Mouse (Mus musculus) heart, postnatal 14 days (tissue): ENCODE measurements around the gene Auts2. TPM values are rescaled to one million over a fixed set of nuclear protein-coding genes. Genes with fewer than 3 reads are reported as not detected.

Source experiments
- DNase-seq, 2 experiments: peaks; one replicate each; pipeline ENCODE4 v3.0.0; 2021 to 2022
- intact Hi-C: fragments of 180-260 bp; cut with DNase I; formaldehyde crosslinking; loops from one replicate; pipeline ENCODE4 v1.15.1; 2025
- total RNA-seq, 2 experiments: library from RNA; stranded (reverse); gene quantifications; 2 replicates each; pipeline ENCODE4 v1.2.3; 2021

Gene Auts2
- total RNA-seq, 2 experiments from 2014 or later, result 43.1 to 47.3 TPM

GRCm38 (mm10) chr5:132408892-132409575, 134.1 kb downstream of the Auts2 start:
- no peak for DNase-seq
- intact Hi-C loops, result no loop called here

GRCm38 (mm10) chr5:132400556-132400955, 142.6 kb downstream of the Auts2 start:
- intact Hi-C loops, result no loop called here
- peak in 1 of 2 experiments; percentile 7 for DNase-seq

- DNase-seq, result no peak
- intact Hi-C loops, result no loop called here
Measured at GRCm38 (mm10) chr5:132399486-132399885, 143.7 kb downstream of the Auts2 start.

- no peak for DNase-seq
- intact Hi-C loops, result no loop called here
Measured at GRCm38 (mm10) chr5:132395922-132396321, 147.2 kb downstream of the Auts2 start.

GRCm38 (mm10) chr5:132394800-132395575, 148.2 kb downstream of the Auts2 start:
- intact Hi-C loops, result no loop called here
- DNase-seq, result peak in 1 of 2 experiments; percentile 32

GRCm38 (mm10) chr5:132391831-132392763, 151.0 kb downstream of the Auts2 start:
- DNase-seq, result no peak
- intact Hi-C loops, result no loop called here

- DNase-seq, result no peak
- intact Hi-C loops, result no loop called here
Measured at GRCm38 (mm10) chr5:132388746-132389145, 154.4 kb downstream of the Auts2 start.

GRCm38 (mm10) chr5:132385244-132385855, 157.8 kb downstream of the Auts2 start:
- intact Hi-C loops, result no loop called here
- DNase-seq, result no peak

GRCm38 (mm10) chr5:132380261-132380660, 162.9 kb downstream of the Auts2 start:
- intact Hi-C loops, result no loop called here

GRCm38 (mm10) chr5:132378977-132379376, 164.2 kb downstream of the Auts2 start:
- intact Hi-C loops, result no loop called here
- DNase-seq, result no peak

More at GRCm38 (mm10) chr5:132380261-132380660, 162.9 kb downstream of the Auts2 start:
- no peak for DNase-seq

GRCm38 (mm10) chr5:132375130-132375529, 168.0 kb downstream of the Auts2 start:
- intact Hi-C loops, result no loop called here
- DNase-seq, result no peak

GRCm38 (mm10) chr5:132373471-132374075, 169.6 kb downstream of the Auts2 start:
- DNase-seq, result peak in 1 of 2 experiments; percentile 10
- intact Hi-C loops, result no loop called here

GRCm38 (mm10) chr5:132372605-132373004, 170.5 kb downstream of the Auts2 start:
- DNase-seq, result no peak
- intact Hi-C loops, result no loop called here

GRCm38 (mm10) chr5:132368678-132369088, 174.5 kb downstream of the Auts2 start:
- intact Hi-C loops, result loop anchor here (5.0 kb wide), 1 partner anchor 174 kb away; the partner anchor contains the start of gene Auts2

GRCm38 (mm10) chr5:132361276-132361675, 181.9 kb downstream of the Auts2 start:
- DNase-seq, result no peak
- intact Hi-C loops, result no loop called here

More at GRCm38 (mm10) chr5:132368678-132369088, 174.5 kb downstream of the Auts2 start:
- DNase-seq, result peak; percentile 44 to 55

GRCm38 (mm10) chr5:132357726-132358125, 185.4 kb downstream of the Auts2 start:
- no peak for DNase-seq
- intact Hi-C loops, result no loop called here

GRCm38 (mm10) chr5:132355935-132356334, 187.2 kb downstream of the Auts2 start:
- intact Hi-C loops, result no loop called here

GRCm38 (mm10) chr5:132352437-132352836, 190.7 kb downstream of the Auts2 start:
- intact Hi-C loops, result no loop called here
- no peak for DNase-seq

More at GRCm38 (mm10) chr5:132355935-132356334, 187.2 kb downstream of the Auts2 start:
- no peak for DNase-seq

- intact Hi-C loops, result no loop called here
Measured at GRCm38 (mm10) chr5:132351139-132351538, 192.0 kb downstream of the Auts2 start.

GRCm38 (mm10) chr5:132341315-132341714, 201.8 kb downstream of the Auts2 start:
- no peak for DNase-seq
- intact Hi-C loops, result no loop called here

More at GRCm38 (mm10) chr5:132351139-132351538, 192.0 kb downstream of the Auts2 start:
- no peak for DNase-seq
